In the genomic region with DNA sequence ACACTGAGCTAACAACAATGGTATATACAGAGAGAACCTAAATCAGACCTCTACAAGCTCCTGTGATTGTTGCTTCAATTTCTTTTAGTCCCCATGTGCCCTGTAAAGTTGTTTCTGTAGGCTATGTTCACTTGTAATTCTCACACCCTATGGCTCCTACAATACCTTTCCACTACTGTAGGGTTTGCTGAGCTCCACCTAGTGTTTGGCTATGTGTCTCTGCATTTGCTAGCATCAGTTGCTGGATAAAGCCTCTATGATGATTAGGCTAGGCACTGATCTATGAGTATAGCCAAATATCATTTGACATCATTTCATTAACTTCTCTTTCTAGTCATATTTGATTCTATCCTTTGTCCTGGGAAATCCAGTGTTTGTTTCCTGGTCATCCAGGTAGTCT, we compare ENCODE assay signal across 24 mouse cellular contexts.
"Had no signal": no experiment of that assay in that cellular context is flagged by ENCODE, and none has a peak within 500 bp of the region (broad histone marks: within the 10 kb centered on the region; RNA-seq: fewer than 3 reads in every experiment).

No protein-coding gene starts in this region.

- H3K4me3 ChIP-seq: gastrocnemius, adult 2 months; heart, embryonic 10.5 days; heart, embryonic 12.5 days; hindbrain, embryonic 10.5 days; hindbrain, embryonic 13.5 days; hindbrain, embryonic 15.5 days; intestine, embryonic 15.5 days; limb, embryonic 10.5 days; limb, embryonic 12.5 days; liver, embryonic 13.5 days; liver, embryonic 15.5 days had no signal

- ATAC-seq: inflammation-experienced regulatory T-cells, adult 6 months; intestine, embryonic 15.5 days; intestine, postnatal 0 days; liver, postnatal 0 days had no signal

- H3K27ac ChIP-seq: gastrocnemius, adult 2 months; heart, embryonic 10.5 days; hindbrain, embryonic 10.5 days; hindbrain, embryonic 13.5 days; hindbrain, embryonic 15.5 days; intestine, embryonic 15.5 days; limb, embryonic 10.5 days; limb, embryonic 12.5 days; liver, embryonic 13.5 days; liver, embryonic 15.5 days had no signal

- DNase-seq: gastrocnemius, adult 2 months; gastrocnemius, postnatal 10 days; gastrocnemius, postnatal 25 days; heart, adult 18-20 months; heart, postnatal 10 days; heart, postnatal 4 days; kidney, adult 18-20 months; kidney, adult 8-10 months; kidney, postnatal 10 days; kidney, postnatal 36 days; liver; liver, embryonic 13.5 days; liver, postnatal 0 days had no signal
